Comparison of ENCODE assay signal across 10 mouse cellular contexts in the genomic region with DNA sequence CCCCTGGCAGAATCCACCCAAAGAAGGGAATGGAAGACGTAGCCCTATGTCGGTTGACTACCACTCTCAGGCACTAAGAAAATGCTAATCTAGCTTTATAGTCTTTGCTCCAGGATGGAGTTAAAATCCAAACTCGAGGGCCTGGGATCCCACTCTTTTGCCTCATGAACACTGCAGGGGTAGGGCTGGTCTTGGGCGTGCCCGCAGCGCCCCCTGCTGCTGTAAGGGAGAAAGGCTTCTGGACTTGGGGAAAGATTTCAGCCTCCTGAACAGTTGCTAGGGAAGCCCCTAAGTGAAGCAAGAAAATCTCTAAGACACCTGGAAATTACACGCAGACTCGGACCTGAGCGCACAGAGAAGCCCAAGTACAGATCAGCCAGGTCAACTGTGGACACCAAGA. TPM values are rescaled to one million over a fixed set of nuclear protein-coding genes. Genes with fewer than 3 reads are reported as not detected.
DNase-seq lines count a peak whose midpoint lies in the region; ATAC-seq and TF ChIP-seq lines count a peak whose summit lies in the region.
"Had no signal": no experiment of that assay in that cellular context is flagged by ENCODE, and none has a peak within 500 bp of the region (broad histone marks: within the 10 kb centered on the region; RNA-seq: fewer than 3 reads in every experiment).

No protein-coding gene starts in this region.

- no peak overlapping the region for H3K4me3 ChIP-seq in hindbrain, embryonic 10.5 days
- H3K4me3 ChIP-seq in hindbrain, embryonic 13.5 days = no peak overlapping the region
- no peak overlapping the region for H3K4me3 ChIP-seq in left cerebral cortex, adult 2 months
- H3K4me3 ChIP-seq in midbrain, embryonic 14.5 days (replicated peaks; ENCODE audit: low read depth, low read length) = no peak overlapping the region
- H3K4me3 ChIP-seq: embryonic facial prominence, embryonic 12.5 days; midbrain, embryonic 12.5 days had no signal

- 21% methylated on average over 9 of the region's 9 CpGs for WGBS in hindbrain, embryonic 10.5 days
- WGBS in hindbrain, embryonic 13.5 days = 19% methylated on average over 9 of the region's 9 CpGs
- WGBS in midbrain, embryonic 14.5 days = 20% methylated on average over 9 of the region's 9 CpGs

- ATAC-seq in hindbrain, embryonic 13.5 days (ENCODE audit: low FRiP score) = no peak
- peak; percentile 39 for ATAC-seq in Patski
- ATAC-seq in midbrain, embryonic 14.5 days (ENCODE audit: low FRiP score, low TSS enrichment) = no peak

- in situ Hi-C loops in Patski (cut with MboI; ENCODE audit: low pct_unique_long_range_greater_than_20kb) = loop anchor here (5.0 to 10.0 kb wide), 7 partner anchors 63 to 1176 kb away; a partner anchor contains a TSS

- peak; percentile 96 for TF ChIP-seq CTCF in Patski (IDR thresholded peaks at IDR 0.05)
- TF ChIP-seq CTCF in left cerebral cortex, adult 2 months (IDR thresholded peaks at IDR 0.05) = peak; percentile 92

- H3K4me2 ChIP-seq in hindbrain, embryonic 13.5 days = no peak overlapping the region
- no peak overlapping the region for H3K4me2 ChIP-seq in midbrain, embryonic 14.5 days (ENCODE audit: low read length)
- H3K4me2 ChIP-seq: embryonic facial prominence, embryonic 12.5 days; midbrain, embryonic 12.5 days had no signal

- peaks cover 20% of the 10 kb centered on the region for H3K27me3 ChIP-seq in hindbrain, embryonic 10.5 days (ENCODE audit: insufficient read depth, poor library complexity, severe bottlenecking)
- peaks cover 23% of the 10 kb centered on the region for H3K27me3 ChIP-seq in hindbrain, embryonic 13.5 days
- H3K27me3 ChIP-seq in Patski = no peaks in the 10 kb centered on the region
- H3K27me3 ChIP-seq in midbrain, embryonic 14.5 days (ENCODE audit: control insufficient read depth, insufficient read depth, low read length) = peaks cover 9% of the 10 kb centered on the region

- intact Hi-C loops in left cerebral cortex, adult 2 months (cut with DNase I) = loop anchor here (2.0 to 5.0 kb wide), 3 partner anchors 861 to 1196 kb away; no protein-coding TSS in a partner anchor

- CTCF ChIA-PET in Patski (lab: Charles Lee) = interaction anchor here (1.1 to 1.6 kb wide), 3 partner anchors 659 to 1175 kb away, joined by 3 to 7 read pairs (median 3); a partner anchor contains a TSS

- POLR2A ChIA-PET in Patski (lab: Charles Lee) = interaction anchor here (0.6 kb wide), 1 partner anchor 24 kb away, joined by 4 read pairs; no protein-coding TSS in a partner anchor

- H3K36me3 ChIP-seq in hindbrain, embryonic 10.5 days = no peaks in the 10 kb centered on the region
- no peaks in the 10 kb centered on the region for H3K36me3 ChIP-seq in hindbrain, embryonic 13.5 days
- no peaks in the 10 kb centered on the region for H3K36me3 ChIP-seq in midbrain, embryonic 14.5 days (ENCODE audit: control insufficient read depth, insufficient read depth, low read length)
- H3K36me3 ChIP-seq: embryonic facial prominence, embryonic 12.5 days; midbrain, embryonic 12.5 days had no signal

- DNase-seq in hindbrain, embryonic 10.5 days (ENCODE audit: low spot score) = peak; percentile 79
- no peak for DNase-seq in Patski (ENCODE audit: low read depth, low spot score)
- peak; percentile 83 for DNase-seq in embryo, embryonic 11 days
- DNase-seq in heart, adult 9 months (ENCODE audit: low spot score in 2 of 2) = peak; percentile 21 to 37
- peak; percentile 54 to 82 for DNase-seq in left cerebral cortex, adult 2 months (ENCODE audit: extremely low spot score in 1 of 2, low spot score in 2 of 2)
- DNase-seq in midbrain, embryonic 14.5 days = peak; percentile 82
- DNase-seq in testis, postnatal 10 days (ENCODE audit: low spot score) = peak; percentile 82

- H3K4me1 ChIP-seq in hindbrain, embryonic 10.5 days (replicated peaks) = no peaks in the 10 kb centered on the region; the same call in 1 of the 2 replicates
- no peaks in the 10 kb centered on the region for H3K4me1 ChIP-seq in hindbrain, embryonic 13.5 days (replicated peaks)
- H3K4me1 ChIP-seq in midbrain, embryonic 14.5 days (ENCODE audit: control insufficient read depth, insufficient read depth, low read length) = no peaks in the 10 kb centered on the region
- H3K4me1 ChIP-seq: embryonic facial prominence, embryonic 12.5 days; midbrain, embryonic 12.5 days had no signal

- no peak overlapping the region for H3K27ac ChIP-seq in hindbrain, embryonic 10.5 days
- no peak overlapping the region for H3K27ac ChIP-seq in hindbrain, embryonic 13.5 days
- H3K27ac ChIP-seq in left cerebral cortex, adult 2 months = no peak overlapping the region
- H3K27ac ChIP-seq in midbrain, embryonic 14.5 days (replicated peaks; ENCODE audit: low read depth, low read length) = no peak overlapping the region
- H3K27ac ChIP-seq: embryonic facial prominence, embryonic 12.5 days; midbrain, embryonic 12.5 days had no signal

- no peaks in the 10 kb centered on the region for H3K9me3 ChIP-seq in hindbrain, embryonic 10.5 days
- no peaks in the 10 kb centered on the region for H3K9me3 ChIP-seq in hindbrain, embryonic 13.5 days
- no peaks in the 10 kb centered on the region for H3K9me3 ChIP-seq in midbrain, embryonic 14.5 days (ENCODE audit: control insufficient read depth, low read length)
- H3K9me3 ChIP-seq: embryonic facial prominence, embryonic 12.5 days; midbrain, embryonic 12.5 days had no signal

- H3K9ac ChIP-seq in hindbrain, embryonic 13.5 days = no peak overlapping the region
- H3K9ac ChIP-seq in midbrain, embryonic 14.5 days (replicated peaks; ENCODE audit: low read length) = no peak overlapping the region
- H3K9ac ChIP-seq: embryonic facial prominence, embryonic 12.5 days; midbrain, embryonic 12.5 days had no signal

RNA-seq across cellular contexts. Expression of a gene that starts 12.7 kb away (rescaled TPM):
- 90.8 and 118 TPM in 2 replicates for polyA plus RNA-seq in hindbrain, embryonic 10.5 days (2016; fragmentation: Nextera tagmentation; extraction: Ambion mirVana)
- polyA plus RNA-seq in hindbrain, embryonic 13.5 days (2015; fragmentation: Nextera tagmentation; extraction: Ambion mirVana) = 145 TPM in 2 replicates
- 60.3 TPM for polyA plus RNA-seq in Patski (2021)
- total RNA-seq in left cerebral cortex, adult 2 months (2021) = 10 to 100 TPM; 53.6 to 60.3 TPM
- polyA plus RNA-seq in midbrain, embryonic 14.5 days (2014; fragmentation: Nextera tagmentation; extraction: Ambion mirVana) = 152 and 165 TPM in 2 replicates

RNA-seq across cellular contexts. Expression of a gene that starts 33.6 kb away (rescaled TPM):
- 9.9 and 12.9 TPM in 2 replicates for polyA plus RNA-seq in hindbrain, embryonic 10.5 days (2016; fragmentation: Nextera tagmentation; extraction: Ambion mirVana)
- 11.9 and 14.6 TPM in 2 replicates for polyA plus RNA-seq in hindbrain, embryonic 13.5 days (2015; fragmentation: Nextera tagmentation; extraction: Ambion mirVana)
- 14.3 TPM for polyA plus RNA-seq in Patski (2021)
- 10 to 100 TPM; 44.7 to 49.2 TPM for total RNA-seq in left cerebral cortex, adult 2 months (2021)
- 10.1 and 13.2 TPM in 2 replicates for polyA plus RNA-seq in midbrain, embryonic 14.5 days (2014; fragmentation: Nextera tagmentation; extraction: Ambion mirVana)
